Mouse (Mus musculus): ENCODE data around the gene Gm26727. TPM values are rescaled to one million over a fixed set of nuclear protein-coding genes. Genes with fewer than 3 reads are reported as not detected.

Gm26727 gene
- total RNA-seq, 1 experiment: not detected

DNA sequence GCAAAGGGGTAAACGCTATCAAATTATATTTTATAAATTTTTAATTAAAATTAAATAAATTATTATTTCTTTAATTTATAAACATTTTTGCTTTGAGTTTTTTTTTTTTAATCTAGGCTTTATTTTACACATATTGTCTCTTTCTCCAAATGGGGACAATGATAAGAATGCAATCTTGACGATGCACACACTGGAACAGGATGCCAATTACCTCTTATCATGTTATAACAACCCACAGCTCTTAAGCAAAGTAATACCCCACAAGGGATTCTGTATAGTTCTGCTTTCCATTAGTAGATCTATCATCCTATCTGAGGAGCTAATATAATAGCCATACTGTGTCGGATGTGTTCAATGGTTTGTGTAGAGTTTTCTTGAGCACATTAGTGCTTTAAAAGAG lies 27.9 kb upstream of the Gm26727 start:
- Histone ChIP-seq H3K4me1 (ENCODE audit: control insufficient read depth in 2 of 2, insufficient read depth in 2 of 2, low read length in 2 of 2, poor library complexity in 1 of 2) (no peaks in the 10 kb centered on the region), H3K9me3 (ENCODE audit: control insufficient read depth, insufficient read depth, low read depth, low read length) (no peaks in the 10 kb centered on the region), H3K36me3 (ENCODE audit: control insufficient read depth, insufficient read depth, low read length, poor library complexity, severe bottlenecking) (no peaks in the 10 kb centered on the region), H3K27ac (ENCODE audit: insufficient read depth, low read depth, low read length, poor library complexity, severe bottlenecking) (no peak overlapping the region), H3K9ac (ENCODE audit: insufficient read depth, low read depth, low read length, poor library complexity, severe bottlenecking) (no peak overlapping the region), H3K4me3 (ENCODE audit: insufficient read depth in 1 of 2, low read depth in 1 of 2, low read length in 2 of 2, poor library complexity in 1 of 2, severe bottlenecking in 1 of 2) (no peak overlapping the region)
- no peak for TF ChIP-seq CHD2 (IDR thresholded peaks at IDR 0.05; ENCODE audit: low read depth, low read length)
- no peak for TF ChIP-seq ZC3H11A (IDR thresholded peaks at IDR 0.05; ENCODE audit: borderline replicate concordance, low read depth, low read length)
- TF ChIP-seq ZNF384 (IDR thresholded peaks at IDR 0.05; ENCODE audit: low read depth, low read length): no peak
- no peak for TF ChIP-seq HCFC1 (IDR thresholded peaks at IDR 0.05; ENCODE audit: borderline replicate concordance, insufficient read depth, low read length)
- TF ChIP-seq MAFK (IDR thresholded peaks at IDR 0.05; ENCODE audit: insufficient read depth, low read depth, low read length): no peak
- DNase-seq (ENCODE audit: low read depth, low spot score): no peak
- in situ Hi-C loops (cut with MboI; ENCODE audit: low sequenced_read_pairs in 2 of 2, unreplicated experiment in 2 of 2): no loop called here

DNA sequence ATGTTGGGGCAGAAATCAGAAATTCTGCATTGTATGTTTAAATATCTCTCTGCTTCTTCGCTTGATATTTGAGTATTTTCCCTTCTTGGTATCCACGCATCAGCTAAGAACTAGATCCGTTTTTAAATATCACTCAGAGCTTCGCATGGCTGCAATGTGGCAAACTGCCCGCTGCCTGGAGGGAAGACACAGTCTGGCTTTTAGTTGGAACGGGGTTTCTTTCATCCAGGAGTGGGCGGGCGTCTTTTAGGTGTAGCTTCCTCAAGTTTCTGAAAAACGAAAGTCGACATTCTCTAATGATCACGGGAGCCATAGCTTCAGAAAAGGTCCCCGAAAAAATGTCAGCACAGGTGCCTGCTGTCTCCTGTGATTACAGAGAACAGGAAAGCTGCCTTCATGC lies 14.2 kb upstream of the Gm26727 start:
- no peaks in the 10 kb centered on the region for H3K9me3 ChIP-seq (ENCODE audit: control insufficient read depth, insufficient read depth, low read depth, low read length)
- no peak overlapping the region for H3K4me3 ChIP-seq (ENCODE audit: insufficient read depth in 1 of 2, low read depth in 1 of 2, low read length in 2 of 2, poor library complexity in 1 of 2, severe bottlenecking in 1 of 2)
- no peak for DNase-seq (ENCODE audit: low read depth, low spot score)
- in situ Hi-C loops (cut with MboI; ENCODE audit: low sequenced_read_pairs in 2 of 2, unreplicated experiment in 2 of 2): no loop called here
- no peak overlapping the region for H3K9ac ChIP-seq (ENCODE audit: insufficient read depth, low read depth, low read length, poor library complexity, severe bottlenecking)
- TF ChIP-seq CHD2 (IDR thresholded peaks at IDR 0.05; ENCODE audit: low read depth, low read length) (no peak), ZC3H11A (IDR thresholded peaks at IDR 0.05; ENCODE audit: borderline replicate concordance, low read depth, low read length) (no peak), ZNF384 (IDR thresholded peaks at IDR 0.05; ENCODE audit: low read depth, low read length) (no peak), HCFC1 (IDR thresholded peaks at IDR 0.05; ENCODE audit: borderline replicate concordance, insufficient read depth, low read length) (no peak), MAFK (IDR thresholded peaks at IDR 0.05; ENCODE audit: insufficient read depth, low read depth, low read length) (no peak)
- 0 out of 4 replicates have a peak, but pooled peaks cover 0 to 1% of the 10 kb centered on the region in 2 experiments for H3K4me1 ChIP-seq (ENCODE audit: control insufficient read depth in 2 of 2, insufficient read depth in 2 of 2, low read length in 2 of 2, poor library complexity in 1 of 2)
- no peak overlapping the region for H3K27ac ChIP-seq (ENCODE audit: insufficient read depth, low read depth, low read length, poor library complexity, severe bottlenecking)
- H3K36me3 ChIP-seq (ENCODE audit: control insufficient read depth, insufficient read depth, low read length, poor library complexity, severe bottlenecking): no peaks in the 10 kb centered on the region

DNA sequence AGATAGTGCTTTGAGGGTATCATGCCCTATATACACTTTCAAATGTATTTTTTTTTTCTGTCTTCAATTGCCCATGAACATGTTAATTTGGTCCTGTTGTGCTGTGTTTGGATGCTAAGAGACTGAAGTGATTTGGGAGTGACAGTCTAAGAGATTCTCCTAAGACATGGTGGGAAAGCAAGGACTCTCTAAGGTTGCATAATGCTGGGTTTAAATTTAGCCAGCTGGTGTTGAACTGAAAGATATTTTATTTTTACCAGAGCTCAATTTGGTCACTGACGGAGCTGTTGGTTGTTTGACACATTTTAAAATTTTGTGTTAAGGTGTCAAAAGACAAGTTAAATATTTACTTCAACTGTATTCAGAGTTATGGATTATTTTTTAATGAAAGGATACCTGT lies 13.8 kb upstream of the Gm26727 start:
- H3K27ac ChIP-seq (ENCODE audit: insufficient read depth, low read depth, low read length, poor library complexity, severe bottlenecking): no peak overlapping the region
- no peaks in the 10 kb centered on the region for H3K36me3 ChIP-seq (ENCODE audit: control insufficient read depth, insufficient read depth, low read length, poor library complexity, severe bottlenecking)
- H3K9ac ChIP-seq (ENCODE audit: insufficient read depth, low read depth, low read length, poor library complexity, severe bottlenecking): no peak overlapping the region
- DNase-seq (ENCODE audit: low read depth, low spot score): no peak
- 0 out of 4 replicates have a peak, but pooled peaks cover 0 to 1% of the 10 kb centered on the region in 2 experiments for H3K4me1 ChIP-seq (ENCODE audit: control insufficient read depth in 2 of 2, insufficient read depth in 2 of 2, low read length in 2 of 2, poor library complexity in 1 of 2)
- no peak overlapping the region for H3K4me3 ChIP-seq (ENCODE audit: insufficient read depth in 1 of 2, low read depth in 1 of 2, low read length in 2 of 2, poor library complexity in 1 of 2, severe bottlenecking in 1 of 2)
- TF ChIP-seq HCFC1 (IDR thresholded peaks at IDR 0.05; ENCODE audit: borderline replicate concordance, insufficient read depth, low read length): no peak
- no peak for TF ChIP-seq ZC3H11A (IDR thresholded peaks at IDR 0.05; ENCODE audit: borderline replicate concordance, low read depth, low read length)
- in situ Hi-C loops (cut with MboI; ENCODE audit: low sequenced_read_pairs in 2 of 2, unreplicated experiment in 2 of 2): no loop called here
- no peaks in the 10 kb centered on the region for H3K9me3 ChIP-seq (ENCODE audit: control insufficient read depth, insufficient read depth, low read depth, low read length)

DNA sequence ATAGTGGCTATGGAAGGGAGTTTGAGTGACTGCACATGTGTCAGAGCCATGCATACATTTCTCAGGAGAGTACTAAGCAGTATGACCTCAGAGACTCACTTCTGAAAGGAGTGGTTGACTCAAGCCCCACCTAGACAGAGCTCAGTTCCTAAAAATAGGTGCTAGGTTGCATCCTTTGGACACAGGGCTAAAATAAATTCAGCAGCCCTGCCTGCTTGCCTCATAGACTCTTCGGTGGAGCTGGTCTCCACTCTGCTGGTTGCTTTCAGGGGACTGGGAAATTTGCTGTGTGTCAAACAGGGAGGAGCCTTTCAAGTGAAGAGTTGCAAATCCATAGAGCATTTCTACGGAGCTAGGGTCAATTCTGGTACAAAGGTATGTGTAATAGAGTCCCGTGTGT lies 12.8 kb upstream of the Gm26727 start, which contains the start of gene Xirp2:
TSS of gene Xirp2 (plus strand) at position 223 of the 400 bp plus-strand sequence.
- in situ Hi-C loops (cut with MboI; ENCODE audit: low sequenced_read_pairs in 2 of 2, unreplicated experiment in 2 of 2): no loop called here
- no peak within 1 kb of the TSS for H3K27ac ChIP-seq (ENCODE audit: insufficient read depth, low read depth, low read length, poor library complexity, severe bottlenecking)
- H3K4me1 ChIP-seq (ENCODE audit: control insufficient read depth in 2 of 2, insufficient read depth in 2 of 2, low read length in 2 of 2, poor library complexity in 1 of 2): 0 out of 4 replicates have a peak, but pooled peaks cover 0 to 1% of the 10 kb centered on the region in 2 experiments
- no peaks in the 10 kb centered on the region for H3K9me3 ChIP-seq (ENCODE audit: control insufficient read depth, insufficient read depth, low read depth, low read length)
- DNase-seq (ENCODE audit: low read depth, low spot score): no peak
- no peak within 1 kb of the TSS for H3K9ac ChIP-seq (ENCODE audit: insufficient read depth, low read depth, low read length, poor library complexity, severe bottlenecking)
- TF ChIP-seq ZC3H11A (IDR thresholded peaks at IDR 0.05; ENCODE audit: borderline replicate concordance, low read depth, low read length) (no peak), MAFK (IDR thresholded peaks at IDR 0.05; ENCODE audit: insufficient read depth, low read depth, low read length) (no peak), HCFC1 (IDR thresholded peaks at IDR 0.05; ENCODE audit: borderline replicate concordance, insufficient read depth, low read length) (no peak), ZNF384 (IDR thresholded peaks at IDR 0.05; ENCODE audit: low read depth, low read length) (no peak), CHD2 (IDR thresholded peaks at IDR 0.05; ENCODE audit: low read depth, low read length) (no peak)
- no peak within 1 kb of the TSS for H3K4me3 ChIP-seq (ENCODE audit: insufficient read depth in 1 of 2, low read depth in 1 of 2, low read length in 2 of 2, poor library complexity in 1 of 2, severe bottlenecking in 1 of 2)
- no peaks in the 10 kb centered on the region for H3K36me3 ChIP-seq (ENCODE audit: control insufficient read depth, insufficient read depth, low read length, poor library complexity, severe bottlenecking)

DNA sequence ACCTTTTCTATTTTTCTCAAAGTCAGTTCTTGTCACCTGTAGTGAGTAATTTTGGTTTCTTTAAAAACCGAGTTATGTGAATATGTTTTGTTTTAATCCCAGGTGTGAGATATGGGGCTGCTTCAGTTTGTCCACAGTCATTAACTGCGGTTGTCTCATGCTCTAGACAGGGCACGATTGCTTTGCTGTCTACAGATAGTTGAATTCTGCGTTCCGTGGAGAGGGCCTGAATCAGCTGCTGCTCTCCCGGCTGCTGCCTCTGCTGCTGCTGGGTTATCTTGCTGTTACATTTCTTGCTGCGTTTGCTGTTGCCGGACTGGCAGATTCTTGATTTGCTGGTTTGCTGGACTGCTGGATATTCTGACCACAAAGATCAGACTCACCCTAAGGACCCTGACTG lies 5.3 kb upstream of the Gm26727 start:
- H3K4me3 ChIP-seq (ENCODE audit: insufficient read depth in 1 of 2, low read depth in 1 of 2, low read length in 2 of 2, poor library complexity in 1 of 2, severe bottlenecking in 1 of 2): no peak overlapping the region
- no peaks in the 10 kb centered on the region for H3K36me3 ChIP-seq (ENCODE audit: control insufficient read depth, insufficient read depth, low read length, poor library complexity, severe bottlenecking)
- H3K4me1 ChIP-seq (ENCODE audit: control insufficient read depth in 2 of 2, insufficient read depth in 2 of 2, low read length in 2 of 2, poor library complexity in 1 of 2): no peaks in the 10 kb centered on the region
- no peak overlapping the region for H3K9ac ChIP-seq (ENCODE audit: insufficient read depth, low read depth, low read length, poor library complexity, severe bottlenecking)
- in situ Hi-C loops (cut with MboI; ENCODE audit: low sequenced_read_pairs in 2 of 2, unreplicated experiment in 2 of 2): no loop called here
- no peak for TF ChIP-seq MAFK (IDR thresholded peaks at IDR 0.05; ENCODE audit: insufficient read depth, low read depth, low read length)
- no peak overlapping the region for H3K27ac ChIP-seq (ENCODE audit: insufficient read depth, low read depth, low read length, poor library complexity, severe bottlenecking)
- no peak for DNase-seq (ENCODE audit: low read depth, low spot score)
- no peaks in the 10 kb centered on the region for H3K9me3 ChIP-seq (ENCODE audit: control insufficient read depth, insufficient read depth, low read depth, low read length)

Measured in ES-E14 (cell line).